Mouse (Mus musculus) MEL (cell line): ENCODE results near the gene Hapln1.

Experiments
- CTCF ChIP-seq, 3 experiments: IDR thresholded peaks in 2 of 3; conservative IDR thresholded peaks in 1 of 3; 2 replicates each; pipeline ENCODE4 v1.5.1; 2011 to 2012; ENCODE audit warnings: low read length in 3 of 3, low read depth in 2 of 3, mild to moderate bottlenecking in 2 of 3, improper control_type of control experiment in 1 of 3, inconsistent platforms in 1 of 3, mixed read lengths in 1 of 3, moderate library complexity in 1 of 3; ENCODE audit not compliant: control insufficient read depth in 1 of 3, insufficient read depth in 1 of 3, poor library complexity in 1 of 3, severe bottlenecking in 1 of 3
- E2F4 ChIP-seq: IDR thresholded peaks from 2 replicates; pipeline ENCODE4 v1.6.1; 2011; ENCODE audit warnings: low read depth, low read length, improper control_type of control experiment, borderline replicate concordance
- EP300 ChIP-seq, 2 experiments: IDR thresholded peaks; 2 replicates each; pipeline ENCODE4 v1.6.1; 2011; ENCODE audit warnings: improper control_type of control experiment in 2 of 2, low read length in 2 of 2, low read depth in 1 of 2, mild to moderate bottlenecking in 1 of 2
- HCFC1 ChIP-seq: IDR thresholded peaks from 2 replicates; pipeline ENCODE4 v1.6.1; 2012; ENCODE audit warnings: low read depth, mild to moderate bottlenecking, inconsistent platforms, low read length, improper control_type of control experiment, moderate library complexity
- MAX ChIP-seq: IDR thresholded peaks from 2 replicates; pipeline ENCODE4 v1.6.1; 2011; ENCODE audit warnings: low read length, improper control_type of control experiment
- MAZ ChIP-seq: IDR thresholded peaks from 2 replicates; pipeline ENCODE4 v1.6.1; 2012; ENCODE audit warnings: low read depth, mild to moderate bottlenecking, inconsistent platforms, low read length, improper control_type of control experiment
- NRF1 ChIP-seq: IDR thresholded peaks from 2 replicates; pipeline ENCODE4 v1.6.1; 2014; ENCODE audit warnings: low read depth, mild to moderate bottlenecking, inconsistent platforms, low read length, improper control_type of control experiment, moderate library complexity; ENCODE audit not compliant: poor library complexity, insufficient read depth, severe bottlenecking
- POLR2A ChIP-seq, 2 experiments: IDR thresholded peaks; 2 replicates each; pipeline ENCODE4 v1.6.1; 2011 to 2012; ENCODE audit warnings: low read length in 2 of 2, mild to moderate bottlenecking in 2 of 2, control low read depth in 1 of 2, improper control_type of control experiment in 1 of 2, low read depth in 1 of 2, moderate library complexity in 1 of 2; ENCODE audit not compliant: control insufficient read depth in 1 of 2, insufficient read depth in 1 of 2, poor library complexity in 1 of 2
- TAL1 ChIP-seq: IDR thresholded peaks from 2 replicates; pipeline ENCODE4 v1.6.1; 2012; ENCODE audit warnings: mild to moderate bottlenecking, inconsistent platforms, low read length, moderate library complexity, mixed read lengths
- TBP ChIP-seq: IDR thresholded peaks from 2 replicates; pipeline ENCODE4 v1.8.0; 2011; ENCODE audit warnings: low read depth, low read length, improper control_type of control experiment
- USF1 ChIP-seq: IDR thresholded peaks from 2 replicates; pipeline ENCODE4 v1.6.1; 2014; ENCODE audit warnings: low read depth, mild to moderate bottlenecking, inconsistent platforms, low read length, improper control_type of control experiment, moderate library complexity
- USF2 ChIP-seq, 2 experiments: IDR thresholded peaks; 2 replicates each; pipeline ENCODE4 v1.6.1; 2011 to 2012; ENCODE audit warnings: improper control_type of control experiment in 2 of 2, low read length in 2 of 2, borderline replicate concordance in 1 of 2, inconsistent platforms in 1 of 2, low read depth in 1 of 2, mild to moderate bottlenecking in 1 of 2; ENCODE audit not compliant: insufficient read depth in 1 of 2
- ZKSCAN1 ChIP-seq: IDR thresholded peaks from 2 replicates; pipeline ENCODE4 v1.6.1; 2012; ENCODE audit warnings: low read depth, mild to moderate bottlenecking, inconsistent platforms, low read length, improper control_type of control experiment, moderate library complexity
- ZMIZ1 ChIP-seq: IDR thresholded peaks from 2 replicates; pipeline ENCODE4 v1.6.1; 2012; ENCODE audit warnings: low read depth, mild to moderate bottlenecking, inconsistent platforms, low read length, improper control_type of control experiment, moderate library complexity

DNA sequence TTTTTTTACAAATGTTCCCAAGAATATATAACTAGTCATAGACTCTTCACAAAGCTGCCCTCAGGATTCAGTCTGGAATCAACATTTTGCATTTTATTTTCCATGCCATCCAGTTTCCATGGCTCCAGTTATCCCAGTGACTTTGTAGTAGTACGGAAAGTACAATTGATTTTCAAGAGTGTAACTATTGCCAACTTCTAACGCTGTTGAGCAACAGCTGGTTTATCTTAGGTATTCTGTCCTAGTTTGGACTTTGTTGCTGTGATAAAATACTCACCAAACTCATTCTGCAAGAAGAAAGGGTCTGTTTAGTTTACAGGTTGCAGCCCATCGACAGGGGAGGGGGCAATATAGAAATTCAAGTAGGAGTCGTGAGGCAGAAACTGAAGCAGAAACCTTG is 26.7 kb downstream of the Hapln1 start:
- TF ChIP-seq CTCF (IDR thresholded peaks at IDR 0.05 in 2 of 3, conservative IDR thresholded peaks at IDR 0.05 in 1 of 3; ENCODE audit: control insufficient read depth in 1 of 3, insufficient read depth in 1 of 3, low read depth in 2 of 3, low read length in 3 of 3, poor library complexity in 1 of 3, severe bottlenecking in 1 of 3) (no peak), MAZ (no peak), ZKSCAN1 (no peak), ZMIZ1 (no peak), TBP (no peak), MAX (no peak), E2F4 (no peak), USF2 (IDR thresholded peaks at IDR 0.05; ENCODE audit: borderline replicate concordance in 1 of 2, insufficient read depth in 1 of 2, low read depth in 1 of 2, low read length in 2 of 2) (no peak), USF1 (no peak), POLR2A (IDR thresholded peaks at IDR 0.05; ENCODE audit: control insufficient read depth in 1 of 2, insufficient read depth in 1 of 2, low read depth in 1 of 2, low read length in 2 of 2, poor library complexity in 1 of 2) (no peak), TAL1 (no peak), NRF1 (no peak), EP300 (IDR thresholded peaks at IDR 0.05; ENCODE audit: low read depth in 1 of 2, low read length in 2 of 2) (no peak), HCFC1 (no peak)
